Mouse (Mus musculus) cerebellum, adult 2 months (tissue): ENCODE results near the gene Adra2c. TPM values are rescaled to one million over a fixed set of nuclear protein-coding genes. Genes with fewer than 3 reads are reported as not detected.

Experiments used
- DNase-seq, 2 experiments: peaks; one replicate each; pipeline ENCODE4 v3.0.0; 2021
- H3K27ac ChIP-seq: fragments of 200-500 bp; 2 replicates; pipeline ENCODE4 v1.5.1; 2012; ENCODE audit warnings: low read length, control low read depth, inconsistent platforms; ENCODE audit not compliant: insufficient read depth
- H3K27me3 ChIP-seq: fragments of 200-500 bp; 2 replicates; pipeline ENCODE4 v1.6.1; 2012; ENCODE audit warnings: inconsistent platforms, mild to moderate bottlenecking, low read length, moderate library complexity; ENCODE audit not compliant: control insufficient read depth, insufficient read depth
- H3K4me1 ChIP-seq: fragments of 200-500 bp; 2 replicates; pipeline ENCODE4 v1.6.1; 2011; ENCODE audit warnings: low read length; ENCODE audit not compliant: control insufficient read depth, insufficient read depth
- H3K4me3 ChIP-seq: fragments of 200-500 bp; replicated peaks from 2 replicates; pipeline ENCODE3; 2011; ENCODE audit warnings: mild to moderate bottlenecking, low read depth, low read length, control low read depth; ENCODE audit not compliant: insufficient read depth
- CTCF ChIP-seq: fragments of 200-500 bp; IDR thresholded peaks from 2 replicates; pipeline ENCODE4 v1.5.1; 2011; ENCODE audit warnings: low read depth, mild to moderate bottlenecking, control low read depth, low read length, moderate library complexity, borderline replicate concordance; ENCODE audit not compliant: insufficient read depth
- POLR2A ChIP-seq: fragments of 200-500 bp; IDR thresholded peaks from 2 replicates; pipeline ENCODE4 v1.6.1; 2011; ENCODE audit warnings: low read length, control low read depth, borderline replicate concordance; ENCODE audit not compliant: insufficient read depth
- WGBS: fragments of 180-500 bp; shearing (Covaris S2); methylation state at CpG from one replicate; pipeline ENCODE4 v1.1.7; 2018; 5-methylcytosine and 5-hydroxymethylcytosine counted together
- polyA plus RNA-seq: library from polyadenylated mRNA; depleted of rRNA; stranded (reverse); fragments of >200 nt; gene quantifications from 2 replicates; pipeline ENCODE4 v1.2.3, GENCODE M21; 2012; rRNA removed

Gene Adra2c
- polyA plus RNA-seq, 1 experiment, result 8.4 TPM

- H3K4me3 ChIP-seq, result peak overlapping the region; percentile 16
- H3K4me1 ChIP-seq, result peaks cover 24% of the 10 kb centered on the region
- TF ChIP-seq CTCF, result no peak
- TF ChIP-seq POLR2A, result no peak
- no peak overlapping the region for H3K27ac ChIP-seq
- no peaks in the 10 kb centered on the region; the same call in 1 of the 2 replicates for H3K27me3 ChIP-seq
- 16% methylated on average over 18 of the region's 18 CpGs for WGBS
- peak; percentile 53 to 59 for DNase-seq
Measured at GRCm38 (mm10) chr5:35313826-35314586, 35.9 kb downstream of the Adra2c start.

- no peak overlapping the region for H3K27ac ChIP-seq
- H3K27me3 ChIP-seq, result no peaks in the 10 kb centered on the region; the same call in 1 of the 2 replicates
- DNase-seq, result no peak
- H3K4me3 ChIP-seq, result no peak overlapping the region
- TF ChIP-seq POLR2A (no peak), CTCF (no peak)
- 75% methylated on average over 3 of the region's 3 CpGs for WGBS
- H3K4me1 ChIP-seq, result peaks cover 24% of the 10 kb centered on the region
Measured at GRCm38 (mm10) chr5:35314629-35315028, 36.5 kb downstream of the Adra2c start.

GRCm38 (mm10) chr5:35315204-35315603, 37.1 kb downstream of the Adra2c start:
- no peak for DNase-seq
- WGBS, result 96% methylated on average over 3 of the region's 3 CpGs
- Histone ChIP-seq H3K4me1 (peaks cover 26% of the 10 kb centered on the region), H3K27me3 (no peaks in the 10 kb centered on the region; the same call in 1 of the 2 replicates), H3K4me3 (no peak overlapping the region), H3K27ac (no peak overlapping the region)
- TF ChIP-seq POLR2A, result no peak
- TF ChIP-seq CTCF, result no peak

- WGBS, result 11% methylated on average over 2 of the region's 2 CpGs
- TF ChIP-seq POLR2A, result no peak
- peak; percentile 10; the same call in 1 of the 2 replicates for TF ChIP-seq CTCF
Measured at GRCm38 (mm10) chr5:35320650-35321049, 42.5 kb downstream of the Adra2c start.

GRCm38 (mm10) chr5:35330822-35331221, 52.7 kb downstream of the Adra2c start:
- Histone ChIP-seq H3K27me3 (no peaks in the 10 kb centered on the region), H3K4me3 (no peak overlapping the region), H3K27ac (no peak overlapping the region), H3K4me1 (peaks cover 6% of the 10 kb centered on the region)
- no peak for DNase-seq
- 92% methylated on average over 4 of the region's 4 CpGs for WGBS
- TF ChIP-seq POLR2A, result no peak
- TF ChIP-seq CTCF, result no peak

More at GRCm38 (mm10) chr5:35320650-35321049, 42.5 kb downstream of the Adra2c start:
- H3K27me3 ChIP-seq, result no peaks in the 10 kb centered on the region
- H3K27ac ChIP-seq, result no peak overlapping the region
- H3K4me1 ChIP-seq, result peaks cover 18% of the 10 kb centered on the region; the same call in 1 of the 2 replicates
- peak; percentile 87 to 89 for DNase-seq
- H3K4me3 ChIP-seq, result no peak overlapping the region

Other genes starting within 250 kb of the Adra2c start
- gene Hgfac, start 236.8 kb upstream of the Adra2c start, polyA plus RNA-seq, result 0.13 and 0.30 TPM in 2 replicates
- gene Dok7, start 221.6 kb upstream of the Adra2c start, polyA plus RNA-seq, result 17.3 and 19.0 TPM in 2 replicates
- 112 and 124 TPM in 2 replicates for gene Lrpap1, start 172.6 kb upstream of the Adra2c start, polyA plus RNA-seq
- gene Hmx1, start 110.8 kb downstream of the Adra2c start, polyA plus RNA-seq, result not detected in 2 replicates
- gene Cpz, start 247.4 kb downstream of the Adra2c start, polyA plus RNA-seq, result 0.36 and 0.57 TPM in 2 replicates